Mouse (Mus musculus) spleen, postnatal 14 days (tissue): ENCODE measurements around the gene Armh1.
"Not testable (repeated sequence)": the region's sequence is repeated elsewhere in the genome, so short reads cannot be mapped to it uniquely, and the experiment has no call there.

Experiments
- DNase-seq, 2 experiments: peaks; one replicate each; pipeline ENCODE4 v3.0.0; 2021 to 2022; ENCODE audit warnings: low spot score in 2 of 2

The Armh1 gene

GRCm38 (mm10) chr4:117221836-117222235 is 30.1 kb downstream of the Armh1 start:
- DNase-seq: no peak

- no peak for DNase-seq
Observed at GRCm38 (mm10) chr4:117220741-117221515, 31.0 kb downstream of the Armh1 start.

- DNase-seq: peak in 1 of 2 experiments; percentile 33
Observed at GRCm38 (mm10) chr4:117218517-117219219, 33.3 kb downstream of the Armh1 start.

GRCm38 (mm10) chr4:117217029-117217428 is 34.9 kb downstream of the Armh1 start:
- DNase-seq: no peak

- no peak for DNase-seq
Observed at GRCm38 (mm10) chr4:117214250-117214649, 37.7 kb downstream of the Armh1 start.

- DNase-seq: peak; percentile 68 to 78
Observed at GRCm38 (mm10) chr4:117210147-117211074, 41.5 kb downstream of the Armh1 start.

- no peak for DNase-seq
Observed at GRCm38 (mm10) chr4:117209592-117209991, 42.3 kb downstream of the Armh1 start.

GRCm38 (mm10) chr4:117202992-117203354 is 49.0 kb downstream of the Armh1 start:
- no peak for DNase-seq

- peak in 1 of 2 experiments; percentile 26 for DNase-seq
Observed at GRCm38 (mm10) chr4:117202046-117202991, 49.6 kb downstream of the Armh1 start.

GRCm38 (mm10) chr4:117191804-117192203 is 60.1 kb downstream of the Armh1 start:
- DNase-seq: no peak

- DNase-seq: no peak
Observed at GRCm38 (mm10) chr4:117190660-117191059, 61.3 kb downstream of the Armh1 start.

GRCm38 (mm10) chr4:117189856-117190543 is 61.9 kb downstream of the Armh1 start:
- peak in 1 of 2 experiments; percentile 40 for DNase-seq

- peak; percentile 76 to 85 for DNase-seq
Observed at GRCm38 (mm10) chr4:117189382-117189855, 62.5 kb downstream of the Armh1 start.

- no peak for DNase-seq
Observed at GRCm38 (mm10) chr4:117188969-117189368, 63.0 kb downstream of the Armh1 start.

- not testable (repeated sequence) for DNase-seq
Observed at GRCm38 (mm10) chr4:117182759-117183096, 69.2 kb downstream of the Armh1 start.

- peak; percentile 81 to 94 for DNase-seq
Observed at GRCm38 (mm10) chr4:117181863-117182758, 69.8 kb downstream of the Armh1 start, which contains the start of gene Kif2c. Gene Kif2c (minus strand): TSS chr4:117182639.

GRCm38 (mm10) chr4:117169936-117170335 is 82.0 kb downstream of the Armh1 start:
- no peak for DNase-seq
